8 mouse cellular contexts compared by ENCODE assay signal in the genomic region with DNA sequence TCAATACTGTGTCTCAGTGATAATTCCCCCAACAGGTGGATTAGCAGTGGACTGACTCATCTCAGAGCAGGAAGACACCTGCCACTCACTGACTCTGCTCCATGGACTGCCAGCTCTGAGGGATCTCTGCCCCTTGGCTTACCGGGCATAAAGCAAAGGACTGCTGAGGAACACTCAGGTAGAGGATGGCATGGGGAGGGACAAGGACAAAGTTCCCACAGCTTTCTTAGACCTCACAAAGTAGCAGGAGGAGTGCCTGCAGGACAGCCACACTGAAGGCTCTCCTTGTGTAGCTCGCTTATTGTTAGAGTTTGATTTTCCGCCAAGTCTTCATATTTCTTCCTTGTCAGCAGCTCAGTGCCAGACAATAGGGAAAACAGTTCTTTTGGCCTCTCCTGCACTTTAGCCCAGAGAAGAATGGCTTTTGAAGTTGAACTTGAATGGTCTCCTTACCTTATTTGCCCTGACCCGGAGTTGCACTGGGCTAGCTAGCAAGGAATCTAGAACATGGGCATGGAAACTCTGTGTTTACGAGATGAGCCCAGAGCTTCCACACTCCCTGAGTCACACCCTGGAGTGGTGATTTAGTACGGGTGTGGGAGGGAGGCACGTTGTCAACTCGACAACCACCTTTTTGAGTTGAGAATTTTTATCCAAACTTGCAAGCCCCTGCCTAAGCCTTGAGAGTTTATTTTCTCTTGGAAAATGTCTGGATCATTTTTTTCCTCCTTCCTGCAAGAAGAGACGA.
DNase-seq lines count a peak whose midpoint lies in the region; ATAC-seq and TF ChIP-seq lines count a peak whose summit lies in the region.

No protein-coding gene starts in this region.

- H3K4me2 ChIP-seq in stomach, embryonic 16.5 days (ENCODE audit: low read depth, low read length), result no peak overlapping the region
- no peak overlapping the region for H3K4me2 ChIP-seq in forebrain, embryonic 12.5 days
- no peak overlapping the region for H3K4me2 ChIP-seq in hindbrain, postnatal 0 days (ENCODE audit: low read depth, low read length)

- no peak for TF ChIP-seq CTCF in hindbrain, postnatal 0 days (IDR thresholded peaks at IDR 0.05; ENCODE audit: low read depth)

- H3K9me3 ChIP-seq in stomach, embryonic 16.5 days (replicated peaks; ENCODE audit: control insufficient read depth, low read length), result no peaks in the 10 kb centered on the region
- no peaks in the 10 kb centered on the region for H3K9me3 ChIP-seq in forebrain, embryonic 12.5 days
- H3K9me3 ChIP-seq in hindbrain, postnatal 0 days (ENCODE audit: low read length), result no peaks in the 10 kb centered on the region

- no peak overlapping the region for H3K4me3 ChIP-seq in stomach, embryonic 16.5 days (replicated peaks; ENCODE audit: low read length)
- H3K4me3 ChIP-seq in forebrain, embryonic 12.5 days (replicated peaks), result no peak overlapping the region
- H3K4me3 ChIP-seq in hindbrain, postnatal 0 days (ENCODE audit: low read length), result no peak overlapping the region

- 10% methylated on average over 9 of the region's 9 CpGs for WGBS in large intestine, adult 2 months
- 33% methylated on average over 9 of the region's 9 CpGs for WGBS in stomach, embryonic 16.5 days
- WGBS in forebrain, embryonic 12.5 days, result 82% methylated on average over 9 of the region's 9 CpGs
- WGBS in hindbrain, postnatal 0 days, result 33% methylated on average over 9 of the region's 9 CpGs

- peaks cover 12% of the 10 kb centered on the region for H3K4me1 ChIP-seq in stomach, embryonic 16.5 days (ENCODE audit: control insufficient read depth, insufficient read depth, low read length)
- peaks cover 6% of the 10 kb centered on the region for H3K4me1 ChIP-seq in forebrain, embryonic 12.5 days
- H3K4me1 ChIP-seq in hindbrain, postnatal 0 days (ENCODE audit: insufficient read depth, low read length), result no peaks in the 10 kb centered on the region

- H3K27me3 ChIP-seq in stomach, embryonic 16.5 days (ENCODE audit: control insufficient read depth, insufficient read depth, low read length), result no peaks in the 10 kb centered on the region
- peaks cover 6% of the 10 kb centered on the region; the same call in 1 of the 2 replicates for H3K27me3 ChIP-seq in forebrain, embryonic 12.5 days
- no peaks in the 10 kb centered on the region; the same call in 1 of the 2 replicates for H3K27me3 ChIP-seq in hindbrain, postnatal 0 days (ENCODE audit: insufficient read depth, low read length)

- peak overlapping the region; percentile 49; the same call in 1 of the 2 replicates for H3K27ac ChIP-seq in stomach, embryonic 16.5 days (ENCODE audit: low read length)
- H3K27ac ChIP-seq in forebrain, embryonic 12.5 days, result no peak overlapping the region
- H3K27ac ChIP-seq in hindbrain, postnatal 0 days, result no peak overlapping the region

- no peak overlapping the region for H3K9ac ChIP-seq in stomach, embryonic 16.5 days (ENCODE audit: low read length)
- no peak overlapping the region for H3K9ac ChIP-seq in forebrain, embryonic 12.5 days
- H3K9ac ChIP-seq in hindbrain, postnatal 0 days (replicated peaks; ENCODE audit: low read length), result no peak overlapping the region

- ATAC-seq in stomach, embryonic 16.5 days (ENCODE audit: insufficient read depth, low FRiP score), result no peak; the same call in 1 of the 2 replicates
- no peak for ATAC-seq in forebrain, embryonic 12.5 days (ENCODE audit: low FRiP score)
- ATAC-seq in hindbrain, postnatal 0 days, result no peak

- peak; percentile 43 for DNase-seq in ovary, adult 18-20 months (ENCODE audit: low spot score)
- DNase-seq in ovary, postnatal 36 days (ENCODE audit: low spot score), result no peak
- DNase-seq in frontal cortex, postnatal 36 days (ENCODE audit: low spot score in 2 of 2), result peak; percentile 50 to 53
- peak; percentile 60 for DNase-seq in large intestine, adult 2 months (ENCODE audit: low read depth, low spot score)
- DNase-seq in T-cell, adult 2 months (ENCODE audit: low spot score), result no peak
- no peak for DNase-seq in hindbrain, postnatal 0 days (ENCODE audit: low spot score)

- H3K36me3 ChIP-seq in stomach, embryonic 16.5 days (ENCODE audit: control insufficient read depth, insufficient read depth, low read length), result no peaks in the 10 kb centered on the region
- no peaks in the 10 kb centered on the region for H3K36me3 ChIP-seq in forebrain, embryonic 12.5 days (replicated peaks)
- no peaks in the 10 kb centered on the region for H3K36me3 ChIP-seq in hindbrain, postnatal 0 days (ENCODE audit: insufficient read depth, low read length)

Comparison
In these comparisons a context has a peak if more than half of its experiments do, and no peak if none do; other contexts are left out.
1. DNase-seq: peak in ovary, adult 18-20 months (single experiment), frontal cortex, postnatal 36 days (2 of 2) and large intestine, adult 2 months (single experiment); none in ovary, postnatal 36 days (single experiment), T-cell, adult 2 months (single experiment) and hindbrain, postnatal 0 days (single experiment).